Mouse (Mus musculus): Measurements from ENCODE around the gene 2210017I01Rik.

2210017I01Rik gene

GRCm38 (mm10) chr3:92568752-92569151, 38.5 kb downstream of the 2210017I01Rik start:
- in situ Hi-C loops (cut with MboI, MseI) = no loop called here

GRCm38 (mm10) chr3:92565418-92565817, 41.9 kb downstream of the 2210017I01Rik start:
- in situ Hi-C loops (cut with MboI, MseI) = no loop called here

Measured in T-helper 17 cell (primary cell).